ENCODE assay signal across 30 mouse cellular contexts in genomic region chr12:29556901-29557300, GRCm38 (mm10). TPM values are rescaled to one million over a fixed set of nuclear protein-coding genes. Genes with fewer than 3 reads are reported as not detected.
A peak's percentile ranks its signal among the peaks of the same experiment; 100 is the strongest.
DNase-seq lines count a peak whose midpoint lies in the region; ATAC-seq and TF ChIP-seq lines count a peak whose summit lies in the region.
"Had no signal": no experiment of that assay in that cellular context is flagged by ENCODE, and none has a peak within 500 bp of the region (broad histone marks: within the 10 kb centered on the region; RNA-seq: fewer than 3 reads in every experiment).

No protein-coding gene starts in this region.

- WGBS in hindbrain, embryonic 16.5 days = 59% methylated on average over 6 of the region's 6 CpGs
- WGBS in hindbrain, embryonic 12.5 days = 65% methylated on average over 6 of the region's 6 CpGs
- WGBS in neural tube, embryonic 13.5 days = 66% methylated on average over 6 of the region's 6 CpGs
- WGBS in heart, embryonic 11.5 days (ENCODE audit: insufficient replicate concordance) = 37% methylated on average over 6 of the region's 6 CpGs

- no peak for TF ChIP-seq POLR2A in cortical plate, adult 2 months (IDR thresholded peaks at IDR 0.05; ENCODE audit: extremely low read depth, insufficient read depth, low read length)

- no peaks in the 10 kb centered on the region for H3K9me3 ChIP-seq in hindbrain, embryonic 16.5 days (ENCODE audit: control insufficient read depth, low read length)
- H3K9me3 ChIP-seq in hindbrain, embryonic 12.5 days (replicated peaks) = no peaks in the 10 kb centered on the region
- H3K9me3 ChIP-seq in neural tube, embryonic 13.5 days = no peaks in the 10 kb centered on the region
- H3K9me3 ChIP-seq in heart, embryonic 11.5 days (replicated peaks; ENCODE audit: control insufficient read depth, low read length) = no peaks in the 10 kb centered on the region
- H3K9me3 ChIP-seq: embryonic facial prominence, embryonic 10.5 days; embryonic facial prominence, embryonic 15.5 days; forebrain, embryonic 12.5 days; hindbrain, embryonic 10.5 days; limb, embryonic 13.5 days; lung, embryonic 15.5 days; midbrain, embryonic 10.5 days; neural tube, embryonic 12.5 days had no signal

- peak overlapping the region; percentile 6; the same call in 1 of the 2 replicates for H3K27ac ChIP-seq in hindbrain, embryonic 16.5 days (ENCODE audit: low read depth, low read length)
- H3K27ac ChIP-seq in hindbrain, embryonic 12.5 days = no peak overlapping the region
- H3K27ac ChIP-seq in neural tube, embryonic 13.5 days (replicated peaks) = peak overlapping the region; percentile 18; the same call in 1 of the 2 replicates
- H3K27ac ChIP-seq in cortical plate, adult 2 months (ENCODE audit: insufficient read depth, low read length) = 0 out of 2 replicates have a peak overlapping the region, but pooled peaks have one; percentile 20
- H3K27ac ChIP-seq in heart, embryonic 11.5 days (ENCODE audit: low read depth, low read length) = no peak overlapping the region
- H3K27ac ChIP-seq: embryonic facial prominence, embryonic 10.5 days; embryonic facial prominence, embryonic 15.5 days; forebrain, embryonic 12.5 days; hindbrain, embryonic 10.5 days; limb, embryonic 13.5 days; lung, embryonic 15.5 days; midbrain, embryonic 10.5 days; neural tube, embryonic 12.5 days; stomach, postnatal 0 days had no signal

- no peak for DNase-seq in neural tube, embryonic 10.5 days (ENCODE audit: extremely low spot score, low spot score)
- DNase-seq in brain, adult 2 months (ENCODE audit: low read depth, low spot score) = peak; percentile 91
- DNase-seq: adrenal gland, adult 2 months; adrenal gland, postnatal 36 days; B cell, adult 2 months; cerebellum, adult 2 months; cerebellum, postnatal 14 days; gastrocnemius, postnatal 10 days; heart, postnatal 14 days; kidney, postnatal 14 days; thymus, postnatal 4 days had no signal

- H3K4me3 ChIP-seq in hindbrain, embryonic 16.5 days (ENCODE audit: low read length) = no peak overlapping the region
- H3K4me3 ChIP-seq in hindbrain, embryonic 12.5 days = no peak overlapping the region
- no peak overlapping the region for H3K4me3 ChIP-seq in neural tube, embryonic 13.5 days
- H3K4me3 ChIP-seq in cortical plate, adult 2 months (ENCODE audit: insufficient read depth, low read length) = no peak overlapping the region
- H3K4me3 ChIP-seq in heart, embryonic 11.5 days (ENCODE audit: low read depth, low read length) = no peak overlapping the region
- H3K4me3 ChIP-seq: embryonic facial prominence, embryonic 10.5 days; embryonic facial prominence, embryonic 15.5 days; forebrain, embryonic 12.5 days; hindbrain, embryonic 10.5 days; limb, embryonic 13.5 days; lung, embryonic 15.5 days; midbrain, embryonic 10.5 days; neural tube, embryonic 12.5 days had no signal

- no peak for TF ChIP-seq CTCF in cortical plate, adult 2 months (IDR thresholded peaks at IDR 0.05; ENCODE audit: extremely low read depth, insufficient read depth, low read length)

- H3K4me2 ChIP-seq in hindbrain, embryonic 16.5 days (ENCODE audit: low read length) = no peak overlapping the region
- no peak overlapping the region for H3K4me2 ChIP-seq in hindbrain, embryonic 12.5 days (replicated peaks)
- H3K4me2 ChIP-seq in neural tube, embryonic 13.5 days = no peak overlapping the region
- no peak overlapping the region for H3K4me2 ChIP-seq in heart, embryonic 11.5 days
- H3K4me2 ChIP-seq: embryonic facial prominence, embryonic 15.5 days; forebrain, embryonic 12.5 days; limb, embryonic 13.5 days; liver, embryonic 11.5 days; lung, embryonic 15.5 days; neural tube, embryonic 12.5 days had no signal

- no peak for ATAC-seq in hindbrain, embryonic 16.5 days
- ATAC-seq in hindbrain, embryonic 12.5 days (ENCODE audit: low FRiP score) = no peak
- no peak for ATAC-seq in neural tube, embryonic 13.5 days (ENCODE audit: low read depth)
- ATAC-seq in heart, embryonic 11.5 days (replicated peaks; ENCODE audit: insufficient number of reproducible peaks, low FRiP score, low TSS enrichment) = no peak
- ATAC-seq: intestine, postnatal 0 days; midbrain, embryonic 16.5 days had no signal

- H3K27me3 ChIP-seq in hindbrain, embryonic 16.5 days (replicated peaks; ENCODE audit: control insufficient read depth, insufficient read depth, low read length) = no peaks in the 10 kb centered on the region
- no peaks in the 10 kb centered on the region for H3K27me3 ChIP-seq in hindbrain, embryonic 12.5 days
- no peaks in the 10 kb centered on the region for H3K27me3 ChIP-seq in neural tube, embryonic 13.5 days
- no peaks in the 10 kb centered on the region for H3K27me3 ChIP-seq in heart, embryonic 11.5 days (ENCODE audit: control insufficient read depth, insufficient read depth, low read length)
- H3K27me3 ChIP-seq: embryonic facial prominence, embryonic 15.5 days; forebrain, embryonic 12.5 days; limb, embryonic 13.5 days; lung, embryonic 15.5 days; neural tube, embryonic 12.5 days had no signal

- peaks cover 18% of the 10 kb centered on the region for H3K4me1 ChIP-seq in hindbrain, embryonic 16.5 days (ENCODE audit: control insufficient read depth, insufficient read depth, low read depth, low read length)
- H3K4me1 ChIP-seq in hindbrain, embryonic 12.5 days = 0 out of 2 replicates have a peak, but pooled peaks cover 6% of the 10 kb centered on the region
- peaks cover 55% of the 10 kb centered on the region for H3K4me1 ChIP-seq in neural tube, embryonic 13.5 days (replicated peaks)
- peaks cover 31% of the 10 kb centered on the region for H3K4me1 ChIP-seq in cortical plate, adult 2 months (ENCODE audit: control insufficient read depth, insufficient read depth, low read length)
- no peaks in the 10 kb centered on the region for H3K4me1 ChIP-seq in heart, embryonic 11.5 days (ENCODE audit: control insufficient read depth, insufficient read depth, low read length)
- H3K4me1 ChIP-seq: embryonic facial prominence, embryonic 10.5 days; embryonic facial prominence, embryonic 15.5 days; forebrain, embryonic 12.5 days; hindbrain, embryonic 10.5 days; limb, embryonic 13.5 days; lung, embryonic 15.5 days had no signal

- H3K9ac ChIP-seq in hindbrain, embryonic 16.5 days (ENCODE audit: low read depth, low read length) = no peak overlapping the region
- no peak overlapping the region for H3K9ac ChIP-seq in hindbrain, embryonic 12.5 days
- H3K9ac ChIP-seq in neural tube, embryonic 13.5 days = 0 out of 2 replicates have a peak overlapping the region, but pooled peaks have one; percentile 4
- H3K9ac ChIP-seq in heart, embryonic 11.5 days (ENCODE audit: low read depth, low read length) = no peak overlapping the region
- H3K9ac ChIP-seq: embryonic facial prominence, embryonic 15.5 days; forebrain, embryonic 12.5 days; limb, embryonic 13.5 days; lung, embryonic 15.5 days; neural tube, embryonic 12.5 days had no signal

- H3K36me3 ChIP-seq in hindbrain, embryonic 16.5 days (ENCODE audit: control insufficient read depth, insufficient read depth, low read length) = no peaks in the 10 kb centered on the region
- no peaks in the 10 kb centered on the region for H3K36me3 ChIP-seq in hindbrain, embryonic 12.5 days
- H3K36me3 ChIP-seq in neural tube, embryonic 13.5 days = no peaks in the 10 kb centered on the region
- H3K36me3 ChIP-seq in heart, embryonic 11.5 days (ENCODE audit: control insufficient read depth, insufficient read depth, low read length) = no peaks in the 10 kb centered on the region
- H3K36me3 ChIP-seq: embryonic facial prominence, embryonic 10.5 days; embryonic facial prominence, embryonic 15.5 days; forebrain, embryonic 12.5 days; hindbrain, embryonic 10.5 days; limb, embryonic 13.5 days; lung, embryonic 15.5 days; midbrain, embryonic 10.5 days; neural tube, embryonic 12.5 days had no signal

RNA-seq across cellular contexts. Expression of gene Myt1l, which starts 28.7 kb away (rescaled TPM):
- polyA plus RNA-seq in hindbrain, embryonic 16.5 days (2015; fragmentation: Nextera tagmentation; extraction: Ambion mirVana) = 213 and 236 TPM in 2 replicates
- polyA plus RNA-seq in hindbrain, embryonic 12.5 days (2016; fragmentation: Nextera tagmentation; extraction: Ambion mirVana) = 58.2 and 64.3 TPM in 2 replicates
- polyA plus RNA-seq in neural tube, embryonic 13.5 days (2015; fragmentation: Nextera tagmentation; extraction: Ambion mirVana) = 170 TPM in 2 replicates
- 71.5 and 74.1 TPM in 2 replicates for polyA plus RNA-seq in cortical plate, adult 2 months (2012; rRNA removed)
- polyA plus RNA-seq in heart, embryonic 11.5 days (2014; fragmentation: Nextera tagmentation; extraction: Ambion mirVana) = 0.37 and 1.1 TPM in 2 replicates
- polyA plus RNA-seq: kidney, embryonic 14.5 days; spleen, adult 2 months had no signal

Comparison
In these comparisons a context has a peak if more than half of its experiments do, and no peak if none do; other contexts are left out.
1. H3K27ac ChIP-seq: peak in hindbrain, embryonic 16.5 days (single experiment), neural tube, embryonic 13.5 days (single experiment) and cortical plate, adult 2 months (single experiment); none in hindbrain, embryonic 12.5 days (single experiment) and heart, embryonic 11.5 days (single experiment).
2. RNA of gene Myt1l, which starts 28.7 kb away (polyA plus RNA-seq): 213 to 236 TPM in hindbrain, embryonic 16.5 days, 170 TPM in neural tube, embryonic 13.5 days, 71.5 to 74.1 TPM in cortical plate, adult 2 months and 58.2 to 64.3 TPM in hindbrain, embryonic 12.5 days; 0.37 to 1.1 TPM in heart, embryonic 11.5 days; every median in the first group is over 10 times any median in the second.